Mouse (Mus musculus) kidney, adult 18-20 months (tissue): ENCODE data around the gene Nxph1.

Source experiments
- DNase-seq: peaks from one replicate; pipeline ENCODE4 v3.0.0; 2021

Gene Nxph1

DNA sequence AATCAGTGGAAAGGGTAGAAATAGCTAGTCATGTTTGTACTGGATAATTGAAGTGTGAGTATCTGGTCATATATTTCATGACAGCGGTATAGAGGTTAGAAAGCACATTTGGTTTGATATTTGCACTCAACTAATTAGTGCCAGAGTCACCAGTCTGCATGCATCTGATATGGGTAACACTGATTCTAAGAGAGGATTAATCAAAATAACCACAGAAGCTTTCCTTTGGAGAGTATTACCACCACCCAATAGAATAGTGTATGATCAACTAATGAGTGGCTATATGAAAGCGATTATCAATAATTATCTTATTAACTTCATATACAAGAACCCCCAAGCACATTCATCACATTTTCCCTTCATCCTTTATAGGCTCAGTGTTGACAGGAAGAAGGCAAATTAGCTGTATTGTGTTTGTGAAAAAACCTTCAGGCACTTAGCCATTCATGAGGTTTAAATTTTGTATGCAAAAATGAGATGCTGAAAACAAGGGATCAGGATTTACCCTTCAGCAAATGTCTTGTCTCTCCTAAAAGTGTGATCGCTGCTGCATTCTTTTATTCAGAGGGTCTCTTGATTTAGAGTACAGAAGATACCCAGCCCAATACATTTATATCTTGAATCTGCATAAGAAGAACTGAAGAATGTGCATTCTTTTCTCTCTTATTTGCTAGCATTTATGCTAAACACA, 185.5 kb downstream of the Nxph1 start:
- DNase-seq: no peak

DNA sequence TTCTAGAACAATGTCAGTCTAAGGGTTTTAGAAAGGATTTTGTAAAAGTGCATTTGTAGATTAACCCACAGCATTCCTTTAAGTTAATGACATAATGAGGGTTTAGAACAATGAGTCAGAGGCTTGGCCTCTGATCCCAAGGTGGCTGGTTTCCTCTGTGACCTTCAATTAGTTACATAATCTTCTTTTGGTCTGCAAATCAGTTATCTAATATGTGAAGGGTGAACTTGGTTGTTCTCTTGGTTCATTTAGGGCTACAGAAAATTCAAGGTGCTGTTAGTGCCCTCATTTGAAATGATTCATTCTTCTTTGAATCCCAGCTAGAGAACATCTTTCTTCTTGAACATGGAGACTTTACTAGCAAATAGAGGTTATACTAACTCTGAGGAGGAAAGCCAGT, 199.7 kb downstream of the Nxph1 start:
- no peak for DNase-seq

DNA sequence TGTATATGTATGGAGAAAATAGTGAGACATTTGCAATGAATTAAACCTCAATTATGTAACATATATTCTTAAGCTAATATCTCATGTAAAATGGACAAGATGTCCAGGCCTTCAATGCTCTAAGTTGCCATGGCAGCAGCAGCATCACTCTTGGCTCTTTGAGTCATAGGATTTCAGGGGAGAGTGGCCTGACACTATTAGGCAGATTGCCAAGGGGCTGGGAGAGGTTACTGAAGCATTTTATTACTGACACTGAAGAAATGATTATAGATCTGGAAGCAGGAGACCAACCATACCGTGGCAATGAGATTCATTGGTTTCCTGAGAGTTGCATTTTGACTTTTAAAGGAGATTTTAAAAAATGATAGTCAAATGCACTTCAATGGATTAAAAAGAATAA, 201.6 kb downstream of the Nxph1 start:
- no peak for DNase-seq

DNA sequence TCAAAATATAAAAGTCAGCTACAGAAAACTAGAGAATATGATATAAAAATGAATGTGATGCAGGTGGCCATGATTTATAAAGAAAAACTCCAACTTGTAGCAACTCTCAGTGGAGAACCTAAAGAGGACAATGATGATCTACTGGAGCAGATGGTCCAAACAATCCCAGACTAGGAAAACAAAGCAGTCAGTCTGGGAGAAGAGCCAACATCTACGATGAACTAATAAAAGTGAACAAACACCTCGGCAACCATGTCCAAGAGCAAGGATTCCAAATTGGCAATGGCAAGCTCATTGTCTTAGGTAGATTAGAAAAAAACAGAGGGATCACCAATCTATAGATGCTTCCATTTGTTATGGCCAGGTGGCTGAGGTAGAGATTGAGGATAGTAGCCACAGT, 211.0 kb downstream of the Nxph1 start:
- no peak for DNase-seq

DNA sequence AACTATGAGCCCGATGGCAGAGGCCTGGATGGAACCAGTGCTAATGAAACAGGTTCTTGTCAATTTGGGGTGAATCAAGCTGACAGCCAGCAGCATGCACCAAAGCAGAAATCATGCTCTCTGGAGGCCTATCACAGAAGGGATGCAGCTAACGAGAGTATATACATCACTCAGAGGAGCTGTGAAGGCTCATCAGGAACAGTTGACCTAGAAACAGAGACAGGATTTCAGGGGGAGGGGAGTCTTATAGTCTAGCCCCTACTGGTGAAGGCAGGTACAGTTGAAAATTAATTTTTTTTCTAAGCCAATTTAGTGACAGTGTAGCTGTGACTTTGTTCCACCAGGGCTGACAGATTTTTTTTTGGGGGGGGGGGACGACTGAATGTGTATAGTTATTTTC, 234.2 kb downstream of the Nxph1 start:
- no peak for DNase-seq

DNA sequence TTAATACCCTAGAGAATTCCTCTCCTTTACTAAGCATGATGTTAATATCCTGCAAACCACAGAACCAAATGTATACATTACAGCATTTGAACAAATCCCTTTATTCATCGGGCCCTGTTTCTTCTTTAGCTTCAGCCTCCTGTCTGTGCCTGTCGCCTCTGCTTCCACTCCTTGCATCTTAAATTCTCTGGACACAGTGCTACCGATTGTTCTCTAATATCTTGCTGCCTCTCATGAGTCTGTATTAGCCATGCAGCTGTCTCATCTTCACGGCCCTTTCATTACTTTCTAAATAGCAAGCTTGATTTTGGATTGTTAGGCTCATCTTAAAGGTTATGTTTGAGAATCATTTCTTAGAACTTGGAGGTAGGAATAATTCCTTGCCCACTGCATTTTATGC, 262.5 kb downstream of the Nxph1 start:
- no peak for DNase-seq

DNA sequence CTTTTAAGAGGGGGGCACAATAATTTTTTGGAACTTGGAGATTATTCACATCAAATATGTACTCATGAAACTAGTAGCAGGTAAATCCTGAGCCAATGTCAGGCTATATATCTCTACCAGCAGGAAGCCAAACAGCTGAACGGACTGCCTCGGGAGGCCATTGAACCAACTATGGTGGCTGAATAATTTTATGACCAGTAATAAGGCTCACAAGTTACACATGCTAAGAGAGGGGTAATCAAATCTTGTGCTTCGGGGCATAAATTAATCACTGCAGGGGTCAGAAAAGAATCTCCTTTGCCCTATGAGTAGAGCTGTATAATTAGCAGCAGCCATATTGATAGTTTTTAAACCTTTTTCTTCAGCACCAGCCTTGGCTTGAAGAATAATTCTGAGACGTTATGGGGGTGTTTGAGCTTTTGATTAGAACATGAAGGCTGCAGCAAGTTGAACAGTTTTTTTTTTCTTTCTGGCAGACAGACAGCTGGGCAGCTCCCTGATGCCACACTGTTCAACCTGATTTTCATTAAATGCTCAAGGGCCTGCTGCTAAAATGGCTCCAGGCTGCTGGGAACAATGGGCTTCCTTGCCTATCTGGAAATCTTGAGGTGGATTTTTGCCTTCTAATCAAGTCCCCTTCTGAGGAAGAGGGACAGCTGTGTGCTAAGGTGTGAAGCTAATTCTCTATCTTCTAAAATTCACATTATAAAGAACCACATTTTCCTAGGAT, 272.7 kb downstream of the Nxph1 start:
- DNase-seq: no peak

DNA sequence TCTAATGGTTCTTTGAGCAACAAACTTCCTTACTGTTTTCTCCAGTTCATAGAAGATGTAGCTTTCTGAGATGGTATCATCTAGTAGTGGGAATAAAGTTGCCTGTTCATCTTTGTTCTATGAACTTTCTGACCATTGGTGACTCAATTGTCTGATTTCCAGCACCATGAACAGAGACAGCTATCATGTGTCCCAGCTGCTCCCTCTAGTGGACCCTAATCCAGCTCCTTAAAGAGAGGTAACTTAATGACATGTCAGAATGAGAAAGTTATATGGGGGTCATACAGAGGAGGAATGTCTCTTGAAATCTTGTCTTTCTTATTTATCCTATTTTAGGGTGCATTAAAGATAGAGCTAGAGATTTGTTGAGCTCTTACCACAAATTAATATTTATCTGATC, 286.6 kb downstream of the Nxph1 start:
- peak; percentile 7 for DNase-seq

DNA sequence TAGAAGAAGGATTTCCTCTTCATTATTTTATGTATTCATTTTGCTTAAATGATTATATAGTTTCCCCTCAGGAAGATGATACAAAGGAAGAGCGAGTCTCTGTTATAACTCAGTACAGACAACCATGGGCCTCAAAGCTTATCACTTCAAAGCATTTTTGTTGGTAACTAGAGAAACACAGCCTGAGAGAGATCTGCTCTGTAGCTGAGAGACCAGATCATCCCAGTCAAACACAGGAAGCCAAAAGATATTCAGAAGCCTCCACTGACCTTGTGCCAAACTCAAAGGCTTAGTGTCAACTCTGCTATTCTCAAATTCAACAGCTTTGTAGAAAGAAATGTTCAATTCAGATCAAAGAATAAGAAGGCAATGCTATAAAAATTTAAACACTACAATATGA, 319.8 kb downstream of the Nxph1 start:
- DNase-seq: no peak
